In the genomic region with DNA sequence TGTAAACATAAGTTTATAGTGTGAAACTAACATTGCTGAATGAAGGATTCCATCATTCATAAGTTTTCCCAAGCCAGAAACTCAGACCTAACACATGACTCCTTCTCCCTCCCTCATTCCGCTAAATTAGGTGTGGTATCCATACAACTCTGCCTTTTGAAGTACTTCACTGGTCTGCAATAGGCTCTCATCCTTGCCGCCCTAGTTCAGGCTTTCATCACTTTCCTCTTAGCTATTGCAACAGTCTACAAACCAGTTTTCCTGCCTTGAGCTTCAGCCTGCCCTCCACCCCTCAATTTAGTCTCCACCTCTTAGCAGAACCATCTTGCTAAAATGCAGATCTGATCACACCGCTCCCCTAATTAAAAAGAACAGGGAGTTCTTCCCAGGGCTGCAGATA, we compare ENCODE assay signal across 37 mouse cellular contexts. TPM values are rescaled to one million over a fixed set of nuclear protein-coding genes. Genes with fewer than 3 reads are reported as not detected.
DNase-seq lines count a peak whose midpoint lies in the region; ATAC-seq and TF ChIP-seq lines count a peak whose summit lies in the region.
"Had no signal": no experiment of that assay in that cellular context is flagged by ENCODE, and none has a peak within 500 bp of the region (broad histone marks: within the 10 kb centered on the region; RNA-seq: fewer than 3 reads in every experiment).

No protein-coding gene starts in this region.

- no peak for TF ChIP-seq CTCF in intestine, postnatal 0 days (IDR thresholded peaks at IDR 0.05; ENCODE audit: low read depth)

- peak; percentile 19 to 62 for DNase-seq in lung, adult 18-20 months
- no peak for DNase-seq in lung, postnatal 14 days
- peak; percentile 50 for DNase-seq in 416B (ENCODE audit: low read depth)
- peak; percentile 18 for DNase-seq in lung, postnatal 10 days
- DNase-seq in urinary bladder, postnatal 14 days (ENCODE audit: low spot score), result no peak
- no peak for DNase-seq in layer of hippocampus, postnatal 25 days (ENCODE audit: extremely low spot score in 1 of 2, low spot score in 1 of 2)
- DNase-seq: adrenal gland, adult 2 months; adrenal gland, postnatal 14 days; cerebellum, adult 11 months; cerebellum, adult 2 months; cerebellum, adult 9-11 months; cerebellum, postnatal 25 days; embryo, embryonic 11 days; gastrocnemius, postnatal 10 days; gastrocnemius, postnatal 36 days; heart, adult 11 months; heart, postnatal 10 days; heart, postnatal 36 days had no signal

- H3K4me3 ChIP-seq in intestine, postnatal 0 days (ENCODE audit: low read depth, low read length), result no peak overlapping the region
- H3K4me3 ChIP-seq: embryonic facial prominence, embryonic 10.5 days; embryonic facial prominence, embryonic 13.5 days; erythroblast, embryonic 14.5 days; forebrain, embryonic 12.5 days; forebrain, embryonic 15.5 days; heart, embryonic 12.5 days; heart, embryonic 15.5 days; hindbrain, embryonic 10.5 days; hindbrain, embryonic 13.5 days had no signal

- H3K9ac ChIP-seq in intestine, postnatal 0 days (ENCODE audit: low read depth, low read length), result no peak overlapping the region
- H3K9ac ChIP-seq: embryonic facial prominence, embryonic 13.5 days; forebrain, embryonic 12.5 days; forebrain, embryonic 15.5 days; heart, embryonic 12.5 days; heart, embryonic 15.5 days; hindbrain, embryonic 13.5 days had no signal

- no peaks in the 10 kb centered on the region for H3K4me1 ChIP-seq in intestine, postnatal 0 days (replicated peaks; ENCODE audit: control insufficient read depth, insufficient read depth, low read length)
- H3K4me1 ChIP-seq: embryonic facial prominence, embryonic 10.5 days; embryonic facial prominence, embryonic 13.5 days; forebrain, embryonic 12.5 days; forebrain, embryonic 15.5 days; heart, embryonic 12.5 days; heart, embryonic 15.5 days; hindbrain, embryonic 10.5 days; hindbrain, embryonic 13.5 days had no signal

- no peaks in the 10 kb centered on the region for H3K36me3 ChIP-seq in intestine, postnatal 0 days (ENCODE audit: control insufficient read depth, insufficient read depth)
- H3K36me3 ChIP-seq: embryonic facial prominence, embryonic 13.5 days; forebrain, embryonic 15.5 days had no signal

- ATAC-seq in megakaryocyte, adult 5-6 weeks (ENCODE audit: poor library complexity, severe bottlenecking), result peak; percentile 67
- no peak for ATAC-seq in intestine, postnatal 0 days
- ATAC-seq: CD4-positive, CD25-positive, alpha-beta regulatory T cell, adult 4 months; forebrain, embryonic 15.5 days; hindbrain, embryonic 16.5 days had no signal

- 93% methylated on average over 3 of the region's 3 CpGs for WGBS in intestine, postnatal 0 days

- H3K27ac ChIP-seq in intestine, postnatal 0 days (ENCODE audit: low read depth, low read length), result no peak overlapping the region
- H3K27ac ChIP-seq: embryonic facial prominence, embryonic 10.5 days; embryonic facial prominence, embryonic 13.5 days; forebrain, embryonic 12.5 days; forebrain, embryonic 15.5 days; heart, embryonic 15.5 days; hindbrain, embryonic 10.5 days; hindbrain, embryonic 13.5 days had no signal

- no peak overlapping the region for H3K4me2 ChIP-seq in intestine, postnatal 0 days (replicated peaks; ENCODE audit: low read depth)
- H3K4me2 ChIP-seq: embryonic facial prominence, embryonic 13.5 days; forebrain, embryonic 12.5 days; forebrain, embryonic 15.5 days; heart, embryonic 12.5 days; heart, embryonic 15.5 days; hindbrain, embryonic 13.5 days had no signal

- no peaks in the 10 kb centered on the region for H3K9me3 ChIP-seq in intestine, postnatal 0 days (ENCODE audit: control insufficient read depth)
- H3K9me3 ChIP-seq: embryonic facial prominence, embryonic 10.5 days; embryonic facial prominence, embryonic 13.5 days; forebrain, embryonic 12.5 days; forebrain, embryonic 15.5 days; heart, embryonic 12.5 days; heart, embryonic 15.5 days; hindbrain, embryonic 10.5 days; hindbrain, embryonic 13.5 days had no signal

- no peaks in the 10 kb centered on the region for H3K27me3 ChIP-seq in intestine, postnatal 0 days (replicated peaks; ENCODE audit: control insufficient read depth, insufficient read depth, low read length)
- H3K27me3 ChIP-seq: embryonic facial prominence, embryonic 13.5 days; forebrain, embryonic 12.5 days; forebrain, embryonic 15.5 days; heart, embryonic 12.5 days; heart, embryonic 15.5 days; hindbrain, embryonic 13.5 days had no signal

RNA-seq across cellular contexts. Expression of gene Ints6l, which starts 22.9 kb away (rescaled TPM):
- total RNA-seq in megakaryocyte, adult 5-6 weeks (2015), result 155 and 175 TPM in 2 replicates
- total RNA-seq in megakaryocyte, adult 5-6 weeks (2017), result 106 and 114 TPM in 2 replicates
- polyA plus RNA-seq in intestine, postnatal 0 days (2015; fragmentation: Nextera tagmentation; extraction: Ambion mirVana), result 12.7 and 13.9 TPM in 2 replicates
- total RNA-seq in layer of hippocampus, postnatal 25 days (2021), result 10 to 100 TPM; 26.4 to 39.0 TPM

RNA-seq across cellular contexts. Expression of gene Gm2174, which starts 29.8 kb away (rescaled TPM):
- total RNA-seq in megakaryocyte, adult 5-6 weeks (2015), result not detected in 2 replicates
- 42.8 and 90.9 TPM in 2 replicates for total RNA-seq in megakaryocyte, adult 5-6 weeks (2017)
- polyA plus RNA-seq in intestine, postnatal 0 days (2015; fragmentation: Nextera tagmentation; extraction: Ambion mirVana), result 0.69 and 0.77 TPM in 2 replicates
- not detected for total RNA-seq in layer of hippocampus, postnatal 25 days (2021)
- total RNA-seq: adrenal gland, adult 2 months; adrenal gland, postnatal 14 days; adrenal gland, postnatal 4 days; gastrocnemius, postnatal 10 days; gastrocnemius, postnatal 36 days had no signal
- polyA plus RNA-seq: adrenal gland, adult 2 months; C2C12; cerebellum, adult 2 months; erythroblast, embryonic 14.5 days; forebrain, embryonic 15.5 days had no signal

RNA-seq across cellular contexts. Expression of gene Gm10477, which starts 47.0 kb away (rescaled TPM):
- total RNA-seq in megakaryocyte, adult 5-6 weeks (2015), result not detected in 2 replicates
- not detected in 2 replicates for total RNA-seq in megakaryocyte, adult 5-6 weeks (2017)
- not detected in 2 replicates for polyA plus RNA-seq in intestine, postnatal 0 days (2015; fragmentation: Nextera tagmentation; extraction: Ambion mirVana)
- total RNA-seq in layer of hippocampus, postnatal 25 days (2021), result not detected
- total RNA-seq: adrenal gland, adult 2 months; adrenal gland, postnatal 14 days; adrenal gland, postnatal 4 days; common myeloid progenitor, adult 5-6 weeks; gastrocnemius, adult 18-20 months; gastrocnemius, postnatal 10 days; gastrocnemius, postnatal 36 days; heart, adult 8-10 months; heart, postnatal 10 days; heart, postnatal 36 days; MEL had no signal
- polyA plus RNA-seq: adrenal gland, adult 2 months; C2C12; CD4-positive, CD25-positive, alpha-beta regulatory T cell, adult 4 months; cerebellum, adult 2 months; embryonic facial prominence, embryonic 10.5 days; embryonic facial prominence, embryonic 13.5 days; erythroblast, embryonic 14.5 days; forebrain, embryonic 12.5 days; forebrain, embryonic 15.5 days; heart, embryonic 12.5 days; heart, embryonic 15.5 days; hindbrain, embryonic 10.5 days; hindbrain, embryonic 13.5 days; hindbrain, embryonic 16.5 days had no signal

Comparison
In these comparisons a context has a peak if more than half of its experiments do, and no peak if none do; other contexts are left out.
1. DNase-seq: peak in lung, adult 18-20 months (2 of 2), 416B (single experiment) and lung, postnatal 10 days (single experiment); none in lung, postnatal 14 days (single experiment), urinary bladder, postnatal 14 days (single experiment) and layer of hippocampus, postnatal 25 days (0 of 2).